Mouse (Mus musculus): ENCODE measurements around the gene Cracr2a. TPM values are rescaled to one million over a fixed set of nuclear protein-coding genes. Genes with fewer than 3 reads are reported as not detected.

Cracr2a gene
- polyA plus RNA-seq, 1 experiment from 2014 or later, result 5.0 TPM

DNA sequence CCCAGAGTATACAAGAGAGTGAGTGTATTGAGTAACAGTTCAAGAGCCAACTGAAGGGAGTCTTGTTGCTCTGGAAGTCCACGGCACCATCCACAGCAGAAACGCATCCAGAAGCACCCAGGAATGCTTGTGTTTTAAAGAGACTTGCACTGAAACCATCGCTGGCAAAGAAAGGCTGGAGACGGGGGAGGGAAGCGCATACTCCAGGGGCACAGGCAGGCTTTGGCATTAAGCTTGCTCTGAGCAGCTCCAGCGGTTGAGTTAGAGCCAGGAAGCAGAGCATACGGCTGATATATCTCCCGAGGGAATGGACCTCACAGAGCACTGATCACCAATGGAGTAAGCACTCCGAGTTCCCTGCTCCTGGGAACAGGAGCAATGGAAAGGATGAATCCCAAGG is 117.2 kb downstream of the Cracr2a start:
- 0 out of 2 replicates have a peak, but pooled peaks cover 4% of the 10 kb centered on the region for H3K27me3 ChIP-seq
- H3K4me3 ChIP-seq, result no peak overlapping the region
- no peak overlapping the region for H3K4me2 ChIP-seq
- peaks cover 3% of the 10 kb centered on the region for H3K4me1 ChIP-seq
- no peaks in the 10 kb centered on the region for H3K36me3 ChIP-seq
- no peak overlapping the region for H3K9ac ChIP-seq
- ATAC-seq (ENCODE audit: borderline replicate concordance, extremely low read depth, low FRiP score, low TSS enrichment), result no peak
- H3K9me3 ChIP-seq, result no peaks in the 10 kb centered on the region
- 66% methylated on average over 9 of the region's 9 CpGs for WGBS
- H3K27ac ChIP-seq, result no peak overlapping the region

DNA sequence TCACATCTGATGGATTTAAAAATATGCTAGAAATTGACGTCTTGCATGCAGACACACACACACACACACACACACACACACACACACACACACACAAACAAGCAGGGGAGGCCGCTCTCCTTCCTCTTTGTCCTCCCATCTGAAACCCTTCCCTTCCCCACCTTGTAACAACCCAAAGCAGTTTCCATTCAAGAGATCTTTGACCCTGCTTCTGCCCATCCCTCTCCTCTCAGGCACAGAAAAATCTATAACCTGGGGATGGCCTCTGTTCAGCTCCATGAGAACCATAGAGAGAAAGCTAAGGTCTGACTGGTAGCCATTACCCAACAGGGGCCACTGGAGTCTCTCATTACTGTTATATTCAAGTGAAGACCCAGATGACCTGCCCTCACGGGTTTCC is 117.9 kb downstream of the Cracr2a start:
- WGBS, result 81% methylated on average over 3 of the region's 3 CpGs
- Histone ChIP-seq H3K27ac (no peak overlapping the region), H3K36me3 (no peaks in the 10 kb centered on the region), H3K4me2 (no peak overlapping the region), H3K9me3 (no peaks in the 10 kb centered on the region), H3K27me3 (0 out of 2 replicates have a peak, but pooled peaks cover 5% of the 10 kb centered on the region), H3K4me3 (no peak overlapping the region), H3K9ac (no peak overlapping the region), H3K4me1 (peaks cover 10% of the 10 kb centered on the region)
- ATAC-seq (ENCODE audit: borderline replicate concordance, extremely low read depth, low FRiP score, low TSS enrichment), result no peak

DNA sequence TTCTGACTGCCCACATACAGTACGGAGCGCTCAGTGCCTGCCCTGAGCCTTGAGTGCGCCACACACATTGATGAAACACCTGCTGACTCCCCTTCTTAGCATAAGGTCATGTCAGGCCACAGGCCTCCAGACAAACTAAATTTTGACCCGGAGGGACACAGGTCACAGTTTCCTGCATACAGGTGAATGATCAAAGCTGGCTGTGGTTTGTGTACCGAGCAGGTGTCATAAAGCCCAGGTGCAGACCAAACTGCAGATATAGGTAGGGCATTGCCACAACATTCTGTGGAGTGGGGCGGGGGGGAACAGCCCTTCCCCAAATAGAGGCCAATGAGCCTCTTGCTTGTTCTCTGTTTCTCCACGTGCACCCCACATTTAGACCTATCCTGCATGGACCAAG is 119.6 kb downstream of the Cracr2a start:
- Histone ChIP-seq H3K36me3 (no peaks in the 10 kb centered on the region), H3K9me3 (no peaks in the 10 kb centered on the region), H3K4me3 (no peak overlapping the region), H3K9ac (no peak overlapping the region), H3K27me3 (0 out of 2 replicates have a peak, but pooled peaks cover 5% of the 10 kb centered on the region), H3K27ac (no peak overlapping the region), H3K4me2 (no peak overlapping the region), H3K4me1 (peaks cover 11% of the 10 kb centered on the region)
- WGBS, result 80% methylated on average over 7 of the region's 7 CpGs
- no peak for ATAC-seq (ENCODE audit: borderline replicate concordance, extremely low read depth, low FRiP score, low TSS enrichment)

DNA sequence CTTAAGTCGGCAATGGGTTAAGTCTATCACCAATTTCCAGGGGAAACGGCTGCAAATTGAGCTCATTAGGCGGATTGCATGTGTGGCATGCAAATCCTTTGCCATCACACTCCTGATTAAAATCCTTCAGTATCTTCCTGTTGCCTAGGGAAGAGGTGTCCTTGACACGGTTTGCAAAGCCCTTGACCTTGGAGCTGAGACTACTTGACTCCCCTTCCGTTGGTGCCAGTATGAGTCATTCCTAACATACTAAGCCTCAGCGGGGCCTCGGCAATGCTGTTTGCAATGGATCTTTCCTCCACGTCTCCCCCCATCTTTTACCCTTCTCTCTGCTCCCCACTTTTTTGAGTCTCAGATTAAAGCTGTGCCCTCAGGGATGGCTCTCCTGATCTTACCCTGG is 122.4 kb downstream of the Cracr2a start:
- Histone ChIP-seq H3K4me3 (no peak overlapping the region), H3K4me1 (peaks cover 11% of the 10 kb centered on the region), H3K36me3 (no peaks in the 10 kb centered on the region), H3K9me3 (no peaks in the 10 kb centered on the region), H3K9ac (no peak overlapping the region), H3K27me3 (0 out of 2 replicates have a peak, but pooled peaks cover 5% of the 10 kb centered on the region), H3K27ac (no peak overlapping the region), H3K4me2 (no peak overlapping the region)
- WGBS, result 32% methylated on average over 8 of the region's 8 CpGs
- ATAC-seq (ENCODE audit: borderline replicate concordance, extremely low read depth, low FRiP score, low TSS enrichment), result no peak

DNA sequence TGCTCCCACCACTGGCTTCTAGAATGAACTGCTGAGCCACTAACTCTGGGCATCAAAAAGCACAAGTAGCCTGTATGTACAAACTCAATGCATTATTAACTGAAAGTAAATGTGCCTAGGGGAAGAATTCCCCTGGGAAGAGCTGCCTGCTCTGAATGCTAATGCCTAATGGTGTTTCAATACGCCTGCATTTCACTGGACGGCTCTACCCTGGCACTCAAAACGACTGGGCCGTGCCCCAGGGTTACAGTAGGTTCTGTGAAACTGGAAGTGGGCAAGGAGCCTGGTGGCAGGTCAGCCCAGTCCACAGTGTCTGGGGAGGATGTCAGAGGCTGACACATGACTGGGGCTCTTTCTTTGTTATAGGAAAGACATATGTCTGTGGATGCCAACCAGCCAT is 123.8 kb downstream of the Cracr2a start:
- Histone ChIP-seq H3K4me2 (no peak overlapping the region), H3K27ac (no peak overlapping the region), H3K36me3 (no peaks in the 10 kb centered on the region), H3K9me3 (no peaks in the 10 kb centered on the region), H3K9ac (no peak overlapping the region), H3K27me3 (0 out of 2 replicates have a peak, but pooled peaks cover 5% of the 10 kb centered on the region), H3K4me3 (no peak overlapping the region), H3K4me1 (peaks cover 11% of the 10 kb centered on the region)
- WGBS, result 80% methylated on average over 4 of the region's 4 CpGs
- ATAC-seq (ENCODE audit: borderline replicate concordance, extremely low read depth, low FRiP score, low TSS enrichment), result no peak

DNA sequence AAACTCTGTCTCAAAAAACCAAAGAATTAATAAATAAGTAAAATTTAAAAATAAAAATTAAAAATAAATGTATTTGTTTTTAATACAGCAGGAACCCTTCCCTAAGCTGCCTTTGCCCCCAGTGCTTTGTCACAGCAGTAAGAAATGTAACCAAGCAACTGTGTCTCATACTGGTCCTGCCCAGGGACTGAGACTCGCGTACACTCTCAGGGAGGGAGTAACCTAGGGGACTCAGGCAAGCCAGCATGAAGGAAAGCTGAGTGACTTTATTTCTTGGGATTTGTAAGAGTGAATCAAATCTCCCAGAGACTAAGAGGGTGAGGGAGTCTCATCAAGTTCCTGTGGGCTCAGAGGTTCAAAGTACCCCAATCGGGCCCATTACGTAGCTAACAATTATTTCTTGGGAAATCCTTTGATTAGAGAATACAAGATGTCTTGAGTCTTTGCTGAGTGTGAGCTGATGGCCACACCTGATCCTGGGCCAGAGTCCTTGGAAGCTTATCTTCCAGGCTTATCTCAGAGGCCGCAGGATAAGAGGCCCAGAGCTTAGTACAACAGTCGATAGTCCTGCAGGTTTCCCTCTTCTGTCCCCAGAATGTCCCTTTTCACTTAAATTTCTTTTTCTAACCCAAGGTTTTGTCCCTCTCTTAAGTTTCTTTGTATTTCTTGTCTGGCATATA is 126.2 kb downstream of the Cracr2a start:
- 53% methylated on average over 6 of the region's 6 CpGs for WGBS
- no peak for ATAC-seq (ENCODE audit: borderline replicate concordance, extremely low read depth, low FRiP score, low TSS enrichment)

DNA sequence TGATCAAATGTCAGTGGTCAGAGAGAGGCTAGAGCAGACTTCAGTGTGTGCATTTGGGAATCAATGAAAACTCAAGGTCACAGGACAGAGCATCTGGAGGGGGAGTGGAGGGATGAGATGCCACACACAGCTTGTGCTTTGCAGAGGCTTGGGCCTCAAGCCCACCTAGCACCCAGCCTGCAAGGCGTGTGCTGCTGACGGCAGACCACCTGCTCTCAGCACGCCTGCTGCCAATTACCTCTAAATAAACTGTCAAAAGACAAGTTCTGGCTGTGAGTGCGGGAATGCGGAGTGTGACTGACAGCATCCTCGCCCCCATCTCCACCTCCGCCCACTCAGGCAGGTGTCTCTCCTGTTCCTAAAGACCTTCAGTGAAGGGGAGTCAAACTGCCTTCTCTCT is 131.2 kb downstream of the Cracr2a start:
- H3K9ac ChIP-seq, result no peak overlapping the region
- no peaks in the 10 kb centered on the region for H3K9me3 ChIP-seq
- no peak overlapping the region for H3K27ac ChIP-seq
- no peaks in the 10 kb centered on the region for H3K4me1 ChIP-seq
- no peak for ATAC-seq (ENCODE audit: borderline replicate concordance, extremely low read depth, low FRiP score, low TSS enrichment)
- no peaks in the 10 kb centered on the region for H3K27me3 ChIP-seq
- H3K36me3 ChIP-seq, result no peaks in the 10 kb centered on the region
- no peak overlapping the region for H3K4me3 ChIP-seq
- 34% methylated on average over 7 of the region's 7 CpGs for WGBS
- no peak overlapping the region for H3K4me2 ChIP-seq

More for the DNA sequence above, 126.2 kb downstream of the Cracr2a start:
- Histone ChIP-seq H3K4me3 (no peak overlapping the region), H3K27ac (no peak overlapping the region), H3K27me3 (0 out of 2 replicates have a peak, but pooled peaks cover 5% of the 10 kb centered on the region), H3K4me2 (no peak overlapping the region), H3K9me3 (no peaks in the 10 kb centered on the region), H3K4me1 (peaks cover 11% of the 10 kb centered on the region), H3K36me3 (no peaks in the 10 kb centered on the region), H3K9ac (no peak overlapping the region)

DNA sequence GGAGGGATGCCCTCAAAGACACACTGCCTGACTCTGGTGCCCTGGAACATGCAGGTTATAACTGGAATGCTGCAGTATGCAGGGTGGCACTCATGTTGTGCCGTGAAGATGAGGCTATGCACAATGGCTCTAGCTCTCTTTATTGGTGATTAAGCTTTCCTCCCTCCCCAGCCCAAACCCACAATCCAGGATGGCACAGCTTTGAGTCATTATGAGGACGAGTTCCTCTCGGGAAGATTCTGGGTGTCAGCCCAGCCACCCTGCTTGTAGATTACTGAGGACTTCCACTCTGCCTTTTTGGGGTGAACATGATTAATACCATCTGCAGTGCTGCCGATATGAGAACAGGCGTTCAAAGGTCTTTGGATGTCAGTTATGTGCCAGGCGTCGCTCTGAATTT is 132.5 kb downstream of the Cracr2a start:
- no peaks in the 10 kb centered on the region for H3K36me3 ChIP-seq
- H3K4me3 ChIP-seq, result no peak overlapping the region
- no peak overlapping the region for H3K27ac ChIP-seq
- no peak overlapping the region for H3K4me2 ChIP-seq
- ATAC-seq (ENCODE audit: borderline replicate concordance, extremely low read depth, low FRiP score, low TSS enrichment), result no peak
- H3K27me3 ChIP-seq, result no peaks in the 10 kb centered on the region
- H3K9me3 ChIP-seq, result no peaks in the 10 kb centered on the region
- WGBS, result 86% methylated on average over 7 of the region's 7 CpGs
- no peaks in the 10 kb centered on the region for H3K4me1 ChIP-seq
- no peak overlapping the region for H3K9ac ChIP-seq

DNA sequence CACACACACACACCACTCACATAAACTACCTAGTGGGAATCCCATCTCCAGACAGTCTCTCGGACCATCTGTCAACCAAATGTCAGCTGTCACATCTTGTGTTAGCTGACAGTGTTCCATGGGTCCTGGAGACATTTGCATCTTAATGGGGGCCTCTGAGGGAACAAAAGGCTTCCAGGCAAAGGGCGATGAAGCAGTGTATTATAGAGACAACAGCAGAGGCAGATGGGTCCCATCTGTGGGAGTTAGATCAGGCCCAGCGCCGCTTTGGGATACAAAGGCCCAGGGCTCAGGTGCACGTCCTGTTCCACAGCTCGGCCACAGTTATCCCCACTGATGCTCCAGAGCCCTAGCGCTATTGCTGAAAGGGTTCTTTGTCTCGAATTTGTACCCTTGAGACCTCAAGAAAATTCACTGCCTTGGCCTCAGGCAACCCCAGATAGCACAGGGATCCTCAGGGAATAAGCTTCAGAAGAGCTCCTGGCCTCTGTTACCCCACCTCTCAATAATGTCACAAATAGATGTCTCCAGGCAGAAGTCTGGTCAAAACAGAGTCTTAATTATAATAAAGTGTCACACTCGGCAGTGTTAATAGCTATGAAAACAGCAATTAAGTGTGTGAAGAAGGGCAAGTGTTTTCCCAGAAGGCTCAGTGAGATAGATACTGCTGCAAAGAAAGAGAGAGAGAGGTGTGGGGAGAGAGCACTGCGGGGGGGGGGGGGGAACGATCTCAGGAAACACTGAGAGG is 140.1 kb downstream of the Cracr2a start:
- ATAC-seq (ENCODE audit: borderline replicate concordance, extremely low read depth, low FRiP score, low TSS enrichment), result no peak
- Histone ChIP-seq H3K4me3 (no peak overlapping the region), H3K36me3 (no peaks in the 10 kb centered on the region), H3K27me3 (no peaks in the 10 kb centered on the region), H3K9ac (no peak overlapping the region), H3K4me2 (no peak overlapping the region), H3K9me3 (no peaks in the 10 kb centered on the region), H3K27ac (no peak overlapping the region), H3K4me1 (no peaks in the 10 kb centered on the region)
- WGBS, result 52% methylated on average over 9 of the region's 11 CpGs

DNA sequence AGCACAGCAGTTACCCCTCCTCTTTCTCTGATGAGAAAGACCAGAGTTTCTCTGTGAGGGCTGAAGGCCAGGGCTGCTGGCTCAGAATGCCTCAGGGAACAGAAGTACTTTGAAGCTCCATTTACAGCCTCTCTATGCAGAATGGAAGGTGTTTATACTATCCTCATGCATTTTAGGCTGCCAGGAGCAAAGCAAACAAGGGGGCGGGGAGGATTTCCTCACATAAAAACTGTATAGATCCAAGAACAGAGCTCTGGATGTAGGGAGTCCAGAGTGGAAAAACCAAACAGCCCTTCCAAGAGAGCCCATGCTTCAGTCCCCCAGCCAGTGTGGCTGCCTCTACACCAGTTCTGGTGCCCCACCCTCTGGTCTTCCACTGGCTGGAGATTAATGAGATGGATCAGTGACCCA is 147.1 kb downstream of the Cracr2a start:
- H3K36me3 ChIP-seq, result no peaks in the 10 kb centered on the region
- H3K4me1 ChIP-seq, result 0 out of 2 replicates have a peak, but pooled peaks cover 4% of the 10 kb centered on the region
- 24% methylated on average over 1 of the region's 1 CpGs for WGBS
- H3K27me3 ChIP-seq, result no peaks in the 10 kb centered on the region
- peak; percentile 79; the same call in 1 of the 2 replicates for ATAC-seq (ENCODE audit: borderline replicate concordance, extremely low read depth, low FRiP score, low TSS enrichment)
- H3K9ac ChIP-seq, result no peak overlapping the region
- H3K9me3 ChIP-seq, result no peaks in the 10 kb centered on the region
- H3K4me3 ChIP-seq, result no peak overlapping the region
- H3K4me2 ChIP-seq, result no peak overlapping the region
- H3K27ac ChIP-seq, result 0 out of 2 replicates have a peak overlapping the region, but pooled peaks have one; percentile 24

DNA sequence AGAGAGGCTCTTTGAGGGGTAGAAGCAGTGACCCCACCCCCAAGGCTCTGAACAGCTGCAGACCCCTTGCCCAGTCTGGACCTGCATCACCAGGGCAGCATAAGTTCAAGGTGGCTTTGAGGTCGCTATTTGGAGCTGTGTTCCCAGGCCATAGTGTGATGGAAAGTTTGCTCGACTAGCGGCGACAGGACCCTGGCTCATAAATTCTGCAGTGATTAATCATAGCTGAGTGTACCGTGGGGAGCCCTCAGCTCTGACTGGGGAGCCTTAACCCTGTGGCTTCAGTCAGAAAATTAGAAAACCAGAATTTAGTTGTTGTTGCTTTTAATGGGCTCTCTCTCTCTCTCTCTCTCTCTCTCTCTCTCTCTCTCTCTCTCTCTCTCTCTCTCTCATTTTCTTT is 153.8 kb downstream of the Cracr2a start:
- H3K4me2 ChIP-seq, result no peak overlapping the region
- H3K9ac ChIP-seq, result no peak overlapping the region
- no peaks in the 10 kb centered on the region for H3K36me3 ChIP-seq
- H3K4me1 ChIP-seq, result no peaks in the 10 kb centered on the region
- no peak overlapping the region for H3K27ac ChIP-seq
- WGBS, result 31% methylated on average over 5 of the region's 5 CpGs
- no peak overlapping the region for H3K4me3 ChIP-seq
- no peak for ATAC-seq (ENCODE audit: borderline replicate concordance, extremely low read depth, low FRiP score, low TSS enrichment)
- H3K9me3 ChIP-seq, result no peaks in the 10 kb centered on the region
- H3K27me3 ChIP-seq, result no peaks in the 10 kb centered on the region

DNA sequence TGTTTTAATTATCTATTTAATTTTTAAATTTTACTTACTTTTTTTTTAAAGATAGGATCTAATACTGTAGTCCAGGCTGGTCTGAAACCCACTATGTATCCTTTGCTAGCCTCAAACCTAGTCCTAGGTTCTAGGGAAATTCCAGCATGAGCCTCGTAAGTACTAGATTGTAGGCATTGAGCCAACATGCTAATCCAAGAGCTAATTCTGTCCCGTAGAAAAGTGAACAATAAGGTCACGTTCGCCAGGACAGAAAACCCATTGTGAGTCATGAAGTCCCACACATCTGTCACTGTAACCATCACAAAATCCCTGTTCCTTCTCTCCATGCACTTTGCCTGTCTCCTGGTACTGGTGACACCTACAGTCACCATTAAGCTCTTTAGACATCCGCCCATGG is 154.3 kb downstream of the Cracr2a start:
- 61% methylated on average over 5 of the region's 5 CpGs for WGBS
- no peak for ATAC-seq (ENCODE audit: borderline replicate concordance, extremely low read depth, low FRiP score, low TSS enrichment)
- no peak overlapping the region for H3K27ac ChIP-seq
- H3K9me3 ChIP-seq, result no peaks in the 10 kb centered on the region
- no peaks in the 10 kb centered on the region for H3K36me3 ChIP-seq
- H3K4me3 ChIP-seq, result no peak overlapping the region
- no peaks in the 10 kb centered on the region for H3K27me3 ChIP-seq
- H3K9ac ChIP-seq, result no peak overlapping the region
- no peaks in the 10 kb centered on the region for H3K4me1 ChIP-seq
- no peak overlapping the region for H3K4me2 ChIP-seq

Data from lung, embryonic 15.5 days (tissue).